Mouse (Mus musculus): Measurements from ENCODE around the gene Meis2.

GRCm38 (mm10) chr2:115980490-115980889 is 85.1 kb downstream of the Meis2 start:
- TF ChIP-seq CTCF (IDR thresholded peaks at IDR 0.05; ENCODE audit: borderline replicate concordance, extremely low read depth, insufficient read depth, insufficient read length) (no peak), POLR2A (IDR thresholded peaks at IDR 0.05; ENCODE audit: borderline replicate concordance, extremely low read depth, insufficient read depth, insufficient read length, poor library complexity, severe bottlenecking) (no peak)
